Mouse (Mus musculus) embryo, embryonic 10.5 days (tissue): ENCODE results near the gene Pcnx3.

ENCODE experiments used
- DNase-seq: peaks from one replicate; pipeline ENCODE4 v3.0.0-alpha.2; 2015; ENCODE audit warnings: low spot score

Gene Pcnx3

GRCm38 (mm10) chr19:5640339-5640738 is 48.4 kb downstream of the Pcnx3 start:
- DNase-seq, result no peak

DNA sequence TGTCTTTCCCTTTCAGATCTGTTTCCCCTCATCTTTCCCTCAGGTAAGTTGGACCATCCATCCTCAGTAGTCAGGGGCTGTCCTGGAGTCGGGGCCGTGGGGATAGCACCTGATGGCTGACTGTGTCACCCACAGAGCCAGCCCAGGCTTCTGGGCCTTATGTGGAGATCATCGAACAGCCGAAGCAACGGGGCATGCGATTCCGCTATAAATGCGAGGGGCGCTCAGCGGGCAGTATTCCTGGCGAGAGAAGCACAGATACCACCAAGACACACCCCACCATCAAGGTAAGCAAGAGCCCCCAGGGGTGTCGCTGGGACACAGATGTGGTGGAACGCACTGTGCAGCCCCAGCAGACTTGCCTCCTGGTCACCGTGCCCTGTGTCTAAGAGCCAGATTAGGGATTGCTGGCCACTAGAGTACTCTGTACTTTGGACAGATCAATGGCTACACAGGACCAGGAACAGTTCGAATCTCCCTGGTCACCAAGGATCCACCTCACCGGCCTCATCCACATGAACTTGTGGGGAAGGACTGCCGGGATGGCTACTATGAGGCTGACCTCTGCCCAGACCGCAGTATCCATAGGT is 50.2 kb downstream of the Pcnx3 start:
- DNase-seq, result no peak

GRCm38 (mm10) chr19:5637069-5638047 is 51.4 kb downstream of the Pcnx3 start, which contains the start of gene Rela:
TSS of gene Rela (plus strand) at chr19:5637483.
- DNase-seq, result peak; percentile 87

DNA sequence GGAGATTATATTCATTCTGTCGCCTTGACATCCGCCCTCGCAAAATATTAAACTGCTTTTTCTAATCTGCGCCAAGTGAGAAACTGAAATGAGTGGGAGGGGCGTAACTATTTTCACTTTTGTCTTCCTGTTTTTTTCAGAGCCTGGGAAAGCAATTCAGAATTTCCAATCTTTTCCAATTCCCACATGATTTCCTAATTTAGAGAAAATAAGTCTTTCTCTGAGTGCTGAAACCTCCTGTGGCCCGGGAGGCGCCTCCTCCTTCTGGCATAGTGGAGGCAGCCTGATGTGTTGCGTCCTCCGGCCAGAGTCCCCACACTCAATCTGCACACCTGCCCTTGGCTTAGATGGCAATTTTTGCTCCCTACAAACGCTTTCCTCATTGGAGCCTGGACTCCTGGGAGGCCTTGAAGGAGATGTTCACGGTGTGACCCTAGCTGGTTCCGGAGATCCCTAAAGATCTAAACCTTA is 52.1 kb downstream of the Pcnx3 start:
- no peak for DNase-seq

DNA sequence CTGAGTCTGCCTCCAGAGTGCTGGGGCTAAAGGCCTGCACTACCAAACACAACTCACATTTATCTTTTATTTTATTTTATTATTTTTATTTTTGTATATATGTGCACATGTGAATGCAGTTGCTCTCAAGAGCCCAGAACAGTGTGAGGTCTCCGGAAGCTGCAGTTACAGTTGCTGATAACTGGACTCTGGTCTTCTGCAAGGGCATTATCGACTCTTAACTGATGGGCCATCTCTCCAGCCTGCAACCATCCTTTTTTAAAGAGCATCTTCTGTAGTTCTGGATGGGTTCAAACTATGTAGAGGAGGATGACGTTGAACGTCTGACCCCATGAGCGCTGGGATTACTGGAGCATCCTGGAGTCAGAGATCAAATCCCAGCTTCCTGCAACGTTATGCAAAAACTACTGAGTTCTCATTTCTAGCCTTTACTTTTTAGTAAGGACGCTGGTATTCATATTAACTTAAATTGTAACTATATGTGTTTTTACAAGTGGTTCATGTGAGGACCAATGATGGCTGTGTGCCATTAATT is 52.6 kb downstream of the Pcnx3 start:
- no peak for DNase-seq

- DNase-seq, result no peak
These were observed 56.6 kb downstream of the Pcnx3 start for GRCm38 (mm10) chr19:5632120-5632519.

DNA sequence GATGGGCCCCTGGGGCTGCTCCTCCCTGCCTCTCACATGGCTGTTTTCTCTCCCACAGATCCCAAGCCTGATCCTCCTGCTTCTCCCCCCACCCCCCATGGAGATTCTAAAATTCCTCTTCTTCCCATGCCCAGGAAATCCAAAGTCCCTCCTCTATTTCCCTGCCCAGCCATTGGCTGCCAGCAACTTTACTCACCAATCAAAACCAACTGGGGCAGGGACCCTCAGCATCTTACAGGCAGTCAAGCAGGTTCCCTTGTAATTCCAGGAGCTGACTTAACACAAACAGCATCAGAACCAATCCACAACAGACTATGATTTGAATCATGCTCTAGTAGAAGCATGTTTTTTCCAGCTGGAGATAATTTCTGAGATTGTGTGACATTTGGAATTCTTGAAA is 58.8 kb downstream of the Pcnx3 start:
- DNase-seq, result no peak

GRCm38 (mm10) chr19:5625311-5625710 is 63.4 kb downstream of the Pcnx3 start:
- no peak for DNase-seq

DNA sequence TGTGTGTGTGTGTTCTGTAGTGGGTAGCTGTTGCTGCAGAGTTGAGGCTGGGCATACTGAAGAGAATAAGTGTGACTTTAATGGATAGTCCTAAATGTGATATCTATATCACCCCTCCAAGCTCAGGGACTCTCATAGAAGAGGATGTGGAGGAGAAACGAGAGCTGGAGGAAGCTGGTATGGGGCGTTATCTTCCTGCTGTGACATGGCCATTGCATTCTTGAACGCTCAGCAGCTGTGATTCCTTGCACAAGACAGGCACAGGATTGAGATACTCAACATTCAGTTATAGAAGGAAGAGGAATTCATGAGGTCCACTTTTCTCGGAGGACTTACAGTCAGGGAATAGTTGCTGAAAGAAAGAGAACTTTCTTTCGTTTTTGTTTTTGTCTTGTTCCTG is 66.8 kb downstream of the Pcnx3 start:
- no peak for DNase-seq

DNA sequence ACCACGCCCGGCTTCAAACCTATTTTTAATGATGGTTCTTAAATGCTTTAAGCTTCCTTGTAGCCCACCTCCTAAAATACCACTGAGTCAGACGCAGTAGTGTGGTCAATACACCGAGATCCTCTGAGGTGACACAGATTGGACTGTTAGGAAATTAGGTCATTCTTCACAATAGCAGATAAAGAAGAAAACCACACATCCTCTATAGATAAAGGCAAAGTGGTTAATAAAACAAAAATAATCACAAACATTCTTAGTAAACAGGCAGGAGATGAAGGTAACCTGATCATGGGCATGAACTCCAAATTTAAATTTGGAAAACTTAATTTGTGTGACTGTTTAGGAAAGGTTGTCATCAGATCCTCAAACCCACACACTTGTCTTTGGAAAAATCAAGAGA is 68.7 kb downstream of the Pcnx3 start:
- DNase-seq, result no peak

GRCm38 (mm10) chr19:5614953-5615352 is 73.8 kb downstream of the Pcnx3 start:
- DNase-seq, result no peak
